Mouse (Mus musculus) lung, adult 2 months (tissue): ENCODE data around the gene Vill. TPM values are rescaled to one million over a fixed set of nuclear protein-coding genes. Genes with fewer than 3 reads are reported as not detected.

Experiments
- DNase-seq: peaks from one replicate; pipeline ENCODE4 v3.0.0; 2022
- H3K4me1 ChIP-seq: fragments of 200-500 bp; 2 replicates; pipeline ENCODE4 v1.6.1; 2011; ENCODE audit warnings: low read length; ENCODE audit not compliant: control insufficient read depth, insufficient read depth
- H3K4me3 ChIP-seq: fragments of 200-500 bp; replicated peaks from 2 replicates; pipeline ENCODE3; 2011; ENCODE audit warnings: low read depth, mild to moderate bottlenecking, control low read depth, low read length; ENCODE audit errors: extremely low read depth
- CTCF ChIP-seq: fragments of 200-500 bp; IDR thresholded peaks from 2 replicates; pipeline ENCODE4 v1.5.1; 2011; ENCODE audit warnings: mild to moderate bottlenecking, low read length, control low read depth; ENCODE audit not compliant: insufficient read depth
- POLR2A ChIP-seq: fragments of 200-500 bp; IDR thresholded peaks from 2 replicates; pipeline ENCODE4 v1.6.1; 2011; ENCODE audit warnings: low read depth, mild to moderate bottlenecking, control low read depth, low read length, borderline replicate concordance; ENCODE audit errors: extremely low read depth
- WGBS: fragments of 180-500 bp; shearing (Covaris S2); methylation state at CpG from one replicate; pipeline ENCODE4 v1.1.7; 2018; 5-methylcytosine and 5-hydroxymethylcytosine counted together
- polyA plus RNA-seq: library from polyadenylated mRNA; depleted of rRNA; stranded (reverse); fragments of >200 nt; gene quantifications from 2 replicates; pipeline ENCODE4 v1.2.3, GENCODE M21; 2012

Vill gene
- polyA plus RNA-seq, 1 experiment = 20.2 TPM

GRCm38 (mm10) chr9:119025263-119025662 is 27.3 kb upstream of the Vill start:
- WGBS = 67% methylated on average over 6 of the region's 6 CpGs

GRCm38 (mm10) chr9:119025832-119026331 is 26.7 kb upstream of the Vill start:
- Histone ChIP-seq H3K4me3 (no peak overlapping the region), H3K4me1 (peaks cover 6% of the 10 kb centered on the region; the same call in 1 of the 2 replicates)
- TF ChIP-seq POLR2A (no peak), CTCF (no peak)
- 83% methylated on average over 7 of the region's 7 CpGs for WGBS
- DNase-seq = no peak

More at GRCm38 (mm10) chr9:119025263-119025662, 27.3 kb upstream of the Vill start:
- TF ChIP-seq POLR2A = no peak
- no peak for TF ChIP-seq CTCF
- no peak for DNase-seq
- peaks cover 6% of the 10 kb centered on the region; the same call in 1 of the 2 replicates for H3K4me1 ChIP-seq
- H3K4me3 ChIP-seq = no peak overlapping the region

- 83% methylated on average over 7 of the region's 7 CpGs for WGBS
- DNase-seq = no peak
Measured at GRCm38 (mm10) chr9:119027337-119027736, 25.2 kb upstream of the Vill start.

GRCm38 (mm10) chr9:119028226-119029195 is 24.1 kb upstream of the Vill start:
- H3K4me3 ChIP-seq = no peak overlapping the region
- H3K4me1 ChIP-seq = peaks cover 12% of the 10 kb centered on the region
- WGBS = 82% methylated on average over 27 of the region's 27 CpGs
- TF ChIP-seq POLR2A (no peak), CTCF (no peak)
- no peak for DNase-seq

More at GRCm38 (mm10) chr9:119027337-119027736, 25.2 kb upstream of the Vill start:
- no peak overlapping the region for H3K4me3 ChIP-seq
- TF ChIP-seq CTCF = no peak
- TF ChIP-seq POLR2A = no peak
- peaks cover 12% of the 10 kb centered on the region for H3K4me1 ChIP-seq

GRCm38 (mm10) chr9:119029568-119029967 is 23.0 kb upstream of the Vill start:
- TF ChIP-seq CTCF (peak; percentile 73), POLR2A (no peak)
- DNase-seq = peak; percentile 61
- H3K4me3 ChIP-seq = no peak overlapping the region
- 42% methylated on average over 7 of the region's 7 CpGs for WGBS
- peaks cover 12% of the 10 kb centered on the region for H3K4me1 ChIP-seq

- no peak for DNase-seq
- TF ChIP-seq POLR2A = no peak
- TF ChIP-seq CTCF = no peak
- Histone ChIP-seq H3K4me3 (no peak overlapping the region), H3K4me1 (peaks cover 12% of the 10 kb centered on the region)
- 67% methylated on average over 4 of the region's 4 CpGs for WGBS
Measured at GRCm38 (mm10) chr9:119031038-119031437, 21.5 kb upstream of the Vill start.

- WGBS = 40% methylated on average over 14 of the region's 14 CpGs
- H3K4me1 ChIP-seq = peaks cover 12% of the 10 kb centered on the region
- DNase-seq = no peak
- H3K4me3 ChIP-seq = no peak overlapping the region
- TF ChIP-seq CTCF = no peak
- TF ChIP-seq POLR2A = no peak; the same call in 1 of the 2 replicates
Measured at GRCm38 (mm10) chr9:119031772-119032171, 20.8 kb upstream of the Vill start.

- H3K4me1 ChIP-seq = peaks cover 12% of the 10 kb centered on the region
- TF ChIP-seq CTCF (no peak), POLR2A (no peak)
- 77% methylated on average over 9 of the region's 9 CpGs for WGBS
- no peak for DNase-seq
- H3K4me3 ChIP-seq = no peak overlapping the region
Measured at GRCm38 (mm10) chr9:119032538-119032937, 20.0 kb upstream of the Vill start.

- no peak for TF ChIP-seq POLR2A
- no peak for TF ChIP-seq CTCF
- no peak for DNase-seq
- peaks cover 12% of the 10 kb centered on the region for H3K4me1 ChIP-seq
Measured at GRCm38 (mm10) chr9:119033111-119033921, 19.3 kb upstream of the Vill start.

More at GRCm38 (mm10) chr9:119033111-119033921, 19.3 kb upstream of the Vill start:
- 79% methylated on average over 19 of the region's 19 CpGs for WGBS
- no peak overlapping the region for H3K4me3 ChIP-seq
